Mouse (Mus musculus): ENCODE measurements around the gene Cyp26c1. TPM values are rescaled to one million over a fixed set of nuclear protein-coding genes. Genes with fewer than 3 reads are reported as not detected.

Gene Cyp26c1
- polyA plus RNA-seq, 2 experiments, result 0.01 TPM; not detected in 1

DNA sequence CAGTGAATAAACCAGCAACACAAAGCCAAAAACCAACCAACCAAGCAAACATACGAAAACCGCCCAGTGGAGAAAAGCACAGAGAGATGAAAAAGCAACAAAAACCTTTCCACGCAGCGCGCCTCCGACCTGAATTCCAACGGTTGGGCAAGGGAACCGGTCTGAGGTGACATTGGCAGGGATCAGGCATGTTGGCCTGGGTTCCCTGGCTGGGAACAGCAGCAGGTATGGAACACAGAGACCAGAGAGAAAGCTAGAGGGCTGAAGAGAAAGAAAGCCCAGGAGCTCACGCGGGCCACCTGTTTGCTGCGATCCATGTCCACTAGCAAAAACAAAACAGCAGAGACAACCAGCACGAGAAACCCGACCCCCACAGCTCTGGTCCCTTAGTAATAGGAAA lies 9.8 kb downstream of the Cyp26c1 start:
- no peak for DNase-seq (ENCODE audit: low read depth in 3 of 3, low spot score in 3 of 3)
- 46% methylated on average over 13 of the region's 13 CpGs for WGBS (ENCODE audit: insufficient replicate concordance)
- Histone ChIP-seq H3K27ac (no peak overlapping the region), H3K9me3 (ENCODE audit: control insufficient read depth, low read length) (no peaks in the 10 kb centered on the region), H3K9ac (replicated peaks) (no peak overlapping the region), H3K4me1 (replicated peaks; ENCODE audit: control insufficient read depth in 2 of 2, insufficient read depth in 2 of 2, low read length in 1 of 2) (no peaks in the 10 kb centered on the region), H3K4me2 (ENCODE audit: low read depth) (no peak overlapping the region), H3K36me3 (replicated peaks; ENCODE audit: control insufficient read depth, insufficient read depth, low read depth) (no peaks in the 10 kb centered on the region), H3K4me3 (ENCODE audit: insufficient read depth in 1 of 2, low read depth in 2 of 2, low read length in 2 of 2) (no peak overlapping the region), H3K27me3 (ENCODE audit: control insufficient read depth, insufficient read depth, low read length) (peaks cover 100% of the 10 kb centered on the region)
- TF ChIP-seq EP300 (IDR thresholded peaks at IDR 0.05; ENCODE audit: low read depth) (no peak), CTCF (IDR thresholded peaks at IDR 0.05; ENCODE audit: low read depth) (no peak)
- ATAC-seq (ENCODE audit: insufficient read depth), result no peak

DNA sequence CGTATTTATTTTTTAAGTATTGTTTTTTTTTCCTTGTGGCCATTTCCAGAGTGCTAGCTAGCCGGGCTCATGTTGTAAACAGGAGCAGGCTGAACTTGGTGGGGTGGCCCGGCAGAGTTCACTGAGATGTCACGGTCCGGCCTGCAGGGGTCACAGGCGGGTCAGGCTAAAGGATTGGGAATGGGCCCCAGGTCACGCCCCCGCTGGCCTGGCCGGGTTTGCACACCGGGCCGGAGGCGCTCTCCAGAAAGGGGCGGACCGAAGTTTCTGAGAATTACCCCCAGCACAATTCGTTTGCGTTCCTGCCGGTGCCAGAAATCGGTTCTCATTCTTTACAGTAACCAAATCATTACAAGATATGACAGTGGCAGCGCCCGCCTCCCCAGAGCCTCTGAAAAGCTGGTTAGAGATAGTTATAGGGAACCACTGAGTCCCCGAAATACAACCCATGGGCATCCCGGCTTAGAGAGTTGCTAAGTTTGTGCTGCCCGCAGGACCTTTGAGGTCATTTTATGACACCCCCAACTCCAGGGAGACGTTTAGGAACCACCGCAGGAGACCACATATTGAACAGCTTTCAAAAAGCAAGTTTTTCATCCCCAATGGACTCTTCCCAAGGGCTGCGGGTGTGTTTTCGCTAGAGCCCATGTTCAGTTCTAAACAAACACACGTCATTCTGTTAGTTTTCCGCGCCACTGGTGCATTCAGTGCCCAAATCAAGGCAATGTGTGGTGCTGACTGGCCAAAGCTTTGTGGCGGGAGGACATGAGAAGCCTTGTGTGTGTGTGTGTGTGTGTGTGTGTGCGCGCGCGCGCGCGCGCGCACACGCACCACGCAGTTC lies 10.6 kb downstream of the Cyp26c1 start:
- Histone ChIP-seq H3K36me3 (replicated peaks; ENCODE audit: control insufficient read depth, insufficient read depth, low read depth) (no peaks in the 10 kb centered on the region), H3K27ac (no peak overlapping the region), H3K27me3 (ENCODE audit: control insufficient read depth, insufficient read depth, low read length) (peaks cover 100% of the 10 kb centered on the region), H3K9me3 (ENCODE audit: control insufficient read depth, low read length) (no peaks in the 10 kb centered on the region), H3K4me3 (ENCODE audit: insufficient read depth in 1 of 2, low read depth in 2 of 2, low read length in 2 of 2) (no peak overlapping the region), H3K4me2 (ENCODE audit: low read depth) (peak overlapping the region; percentile 16), H3K4me1 (replicated peaks; ENCODE audit: control insufficient read depth in 2 of 2, insufficient read depth in 2 of 2, low read length in 1 of 2) (no peaks in the 10 kb centered on the region), H3K9ac (replicated peaks) (no peak overlapping the region)
- no peak for TF ChIP-seq EP300 (IDR thresholded peaks at IDR 0.05; ENCODE audit: low read depth)
- 0 out of 2 replicates have a peak, but pooled peaks have one; percentile 14 for TF ChIP-seq CTCF (IDR thresholded peaks at IDR 0.05; ENCODE audit: low read depth)
- WGBS (ENCODE audit: insufficient replicate concordance), result 6% methylated on average over 42 of the region's 42 CpGs
- no peak for DNase-seq (ENCODE audit: low read depth in 3 of 3, low spot score in 3 of 3)
- no peak for ATAC-seq (ENCODE audit: insufficient read depth)

DNA sequence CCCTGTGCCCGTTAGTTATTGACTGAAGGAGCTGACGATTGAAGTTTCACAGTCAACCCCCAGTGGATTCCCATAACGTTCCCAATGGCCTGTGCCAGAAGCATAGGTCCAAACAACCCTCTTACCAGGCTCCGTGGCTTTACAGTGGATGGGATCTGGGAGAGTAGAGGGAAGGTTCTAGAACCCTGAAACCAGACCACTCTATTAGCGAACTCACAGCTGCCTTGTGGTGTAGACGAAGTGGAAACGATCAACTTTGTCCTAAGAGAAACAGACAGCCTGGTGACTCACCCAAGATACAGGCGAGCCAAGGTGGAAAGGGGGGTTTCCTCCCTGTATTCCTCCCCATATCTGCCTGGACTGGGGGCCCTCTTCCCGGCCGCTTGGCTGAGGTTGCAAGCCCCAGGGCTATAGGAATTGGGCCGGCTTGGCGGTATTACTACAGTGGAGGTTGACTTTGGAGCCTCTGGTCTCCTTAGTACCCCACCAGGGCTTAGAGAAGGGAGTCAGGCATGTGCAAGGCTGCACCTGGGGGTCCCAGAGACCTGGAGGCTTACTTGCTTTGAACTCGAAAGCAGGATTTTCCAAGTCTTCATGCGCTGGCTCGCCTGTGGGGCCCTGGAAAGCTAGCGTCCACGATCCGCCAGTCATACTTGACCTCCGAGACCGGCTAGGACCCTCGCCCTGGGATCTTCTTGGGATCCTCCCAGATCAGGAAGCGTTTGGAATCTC lies 11.4 kb downstream of the Cyp26c1 start:
- no peak for ATAC-seq (ENCODE audit: insufficient read depth)
- Histone ChIP-seq H3K4me1 (replicated peaks; ENCODE audit: control insufficient read depth in 2 of 2, insufficient read depth in 2 of 2, low read length in 1 of 2) (no peaks in the 10 kb centered on the region; a peak in 1 of 4 replicates), H3K27ac (no peak overlapping the region), H3K4me3 (ENCODE audit: insufficient read depth in 1 of 2, low read depth in 2 of 2, low read length in 2 of 2) (no peak overlapping the region), H3K27me3 (ENCODE audit: control insufficient read depth, insufficient read depth, low read length) (peaks cover 94% of the 10 kb centered on the region), H3K9me3 (ENCODE audit: control insufficient read depth, low read length) (no peaks in the 10 kb centered on the region), H3K36me3 (replicated peaks; ENCODE audit: control insufficient read depth, insufficient read depth, low read depth) (no peaks in the 10 kb centered on the region), H3K4me2 (ENCODE audit: low read depth) (peak overlapping the region; percentile 41), H3K9ac (replicated peaks) (no peak overlapping the region)
- DNase-seq (ENCODE audit: low read depth in 3 of 3, low spot score in 3 of 3), result no peak
- 3% methylated on average over 22 of the region's 22 CpGs for WGBS (ENCODE audit: insufficient replicate concordance)
- no peak for TF ChIP-seq EP300 (IDR thresholded peaks at IDR 0.05; ENCODE audit: low read depth)
- no peak for TF ChIP-seq CTCF (IDR thresholded peaks at IDR 0.05; ENCODE audit: low read depth)

DNA sequence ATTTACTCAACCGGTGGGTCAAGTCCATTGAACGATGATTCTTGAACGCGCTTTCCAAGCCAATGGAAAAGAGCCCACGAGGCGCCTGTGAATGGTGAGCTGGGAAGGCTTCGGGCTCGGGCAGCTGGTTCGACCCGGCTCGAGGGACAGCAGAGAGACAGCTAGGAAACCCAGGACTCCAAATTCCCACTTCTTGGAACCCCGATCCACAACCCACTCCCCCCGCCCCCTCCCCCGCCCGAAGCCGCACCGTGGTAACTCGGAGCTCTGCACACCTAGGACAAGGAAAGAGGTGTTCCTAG lies 11.9 kb downstream of the Cyp26c1 start:
- no peak for ATAC-seq (ENCODE audit: insufficient read depth)
- Histone ChIP-seq H3K4me2 (ENCODE audit: low read depth) (peak overlapping the region; percentile 41), H3K9ac (replicated peaks) (no peak overlapping the region), H3K27ac (no peak overlapping the region), H3K4me3 (ENCODE audit: insufficient read depth in 1 of 2, low read depth in 2 of 2, low read length in 2 of 2) (no peak overlapping the region), H3K27me3 (ENCODE audit: control insufficient read depth, insufficient read depth, low read length) (peaks cover 93% of the 10 kb centered on the region), H3K4me1 (replicated peaks; ENCODE audit: control insufficient read depth in 2 of 2, insufficient read depth in 2 of 2, low read length in 1 of 2) (no peaks in the 10 kb centered on the region; a peak in 1 of 4 replicates), H3K36me3 (replicated peaks; ENCODE audit: control insufficient read depth, insufficient read depth, low read depth) (no peaks in the 10 kb centered on the region), H3K9me3 (ENCODE audit: control insufficient read depth, low read length) (no peaks in the 10 kb centered on the region)
- DNase-seq (ENCODE audit: low read depth in 3 of 3, low spot score in 3 of 3), result no peak
- 3% methylated on average over 18 of the region's 18 CpGs for WGBS (ENCODE audit: insufficient replicate concordance)
- TF ChIP-seq EP300 (IDR thresholded peaks at IDR 0.05; ENCODE audit: low read depth) (no peak), CTCF (IDR thresholded peaks at IDR 0.05; ENCODE audit: low read depth) (no peak)

DNA sequence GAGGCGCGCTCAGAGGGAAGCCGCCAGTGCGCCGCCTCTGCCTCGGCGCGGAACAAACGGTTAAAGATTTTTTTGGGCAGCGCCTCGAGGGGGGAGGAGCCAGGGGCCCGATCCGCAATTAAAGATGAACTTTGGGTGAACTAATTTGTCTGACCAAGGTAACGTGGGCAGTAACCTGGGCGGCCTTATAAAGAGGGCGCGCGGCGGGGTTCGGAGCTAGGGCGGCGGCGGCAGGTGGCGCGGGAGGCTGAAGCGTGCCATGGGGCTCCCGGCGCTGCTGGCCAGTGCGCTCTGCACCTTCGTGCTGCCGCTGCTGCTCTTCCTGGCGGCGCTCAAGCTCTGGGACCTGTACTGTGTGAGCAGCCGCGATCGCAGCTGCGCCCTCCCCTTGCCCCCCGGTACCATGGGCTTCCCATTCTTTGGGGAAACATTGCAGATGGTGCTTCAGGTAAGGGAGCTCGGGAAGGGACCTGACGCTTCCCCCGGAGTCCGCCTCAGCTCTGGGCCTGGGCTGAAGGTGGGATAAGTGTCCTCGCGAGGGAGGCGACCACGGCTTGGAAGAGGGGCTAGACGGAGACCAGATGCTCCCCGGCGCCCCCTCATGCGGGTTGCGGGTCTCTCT lies 12.4 kb downstream of the Cyp26c1 start, which contains the start of gene Cyp26a1:
Cyp26a1 (plus strand) TSS at position 148 of the 622 bp plus-strand sequence.
- no peak within 1 kb of the TSS for H3K27ac ChIP-seq
- H3K9me3 ChIP-seq (ENCODE audit: control insufficient read depth, low read length), result no peaks in the 10 kb centered on the region
- ATAC-seq (ENCODE audit: insufficient read depth) (no peak), DNase-seq (ENCODE audit: low read depth in 3 of 3, low spot score in 3 of 3) (no peak)
- no peaks in the 10 kb centered on the region for H3K36me3 ChIP-seq (replicated peaks; ENCODE audit: control insufficient read depth, insufficient read depth, low read depth)
- no peak within 1 kb of the TSS for H3K9ac ChIP-seq (replicated peaks)
- WGBS (ENCODE audit: insufficient replicate concordance), result 1% methylated on average over 51 of the region's 51 CpGs
- TF ChIP-seq EP300 (IDR thresholded peaks at IDR 0.05; ENCODE audit: low read depth) (no peak), CTCF (IDR thresholded peaks at IDR 0.05; ENCODE audit: low read depth) (no peak)
- peaks cover 93% of the 10 kb centered on the region for H3K27me3 ChIP-seq (ENCODE audit: control insufficient read depth, insufficient read depth, low read length)
- H3K4me2 ChIP-seq (ENCODE audit: low read depth), result peak within 1 kb of the TSS; percentile 41
- peak within 1 kb of the TSS in 1 of 2 experiments; percentile 20; a peak in 1 of 4 replicates for H3K4me3 ChIP-seq (ENCODE audit: insufficient read depth in 1 of 2, low read depth in 2 of 2, low read length in 2 of 2)
- H3K4me1 ChIP-seq (replicated peaks; ENCODE audit: control insufficient read depth in 2 of 2, insufficient read depth in 2 of 2, low read length in 1 of 2), result no peaks in the 10 kb centered on the region; a peak in 1 of 4 replicates

Data from liver, embryonic 14.5 days (tissue).